Mouse (Mus musculus) ES-Bruce4 (cell line): ENCODE data around the gene Podxl2.

Experiments used
- CTCF ChIP-seq: IDR thresholded peaks from one replicate; pipeline ENCODE4 v1.8.1; 2011; ENCODE audit warnings: low read depth, low read length
- EP300 ChIP-seq: IDR thresholded peaks from 2 replicates; pipeline ENCODE4 v1.6.1; 2011; ENCODE audit warnings: low read depth, low read length; ENCODE audit not compliant: insufficient read depth
- POLR2A ChIP-seq: IDR thresholded peaks from one replicate; pipeline ENCODE4 v1.8.1; 2011; ENCODE audit warnings: low read length; ENCODE audit not compliant: insufficient read depth

- TF ChIP-seq CTCF (no peak), EP300 (0 out of 2 replicates have a peak, but pooled peaks have one; percentile 42), POLR2A (no peak)
Observed at GRCm38 (mm10) chr6:88884195-88884594, 9.4 kb upstream of the Podxl2 start.
